Mouse (Mus musculus) hindbrain, postnatal 0 days (tissue): ENCODE data around the gene Fbln1. TPM values are rescaled to one million over a fixed set of nuclear protein-coding genes. Genes with fewer than 3 reads are reported as not detected.

Experiments
- ATAC-seq: fragments of 200-750 bp; cut with Nextera tagmentation; 2 replicates; pipeline ENCODE4 v1.8.0; 2017; ENCODE audit warnings: mild to moderate bottlenecking, moderate TSS enrichment, moderate library complexity
- DNase-seq: peaks from one replicate; pipeline ENCODE4 v3.0.0-alpha.2; 2015; ENCODE audit warnings: low spot score
- H3K27ac ChIP-seq: fragments of 300-500 bp; sonication (generic); 2 replicates; pipeline ENCODE4 v1.5.1; 2014; ENCODE audit warnings: mild to moderate bottlenecking
- H3K27me3 ChIP-seq: fragments of 300-500 bp; sonication (generic); 2 replicates; pipeline ENCODE4 v1.6.1; 2014; ENCODE audit warnings: low read length, mixed read lengths; ENCODE audit not compliant: insufficient read depth
- H3K36me3 ChIP-seq: fragments of 300-500 bp; sonication (generic); 2 replicates; pipeline ENCODE4 v1.6.1; 2014; ENCODE audit warnings: low read length, mixed read lengths; ENCODE audit not compliant: insufficient read depth
- H3K4me1 ChIP-seq: fragments of 300-500 bp; sonication (generic); 2 replicates; pipeline ENCODE4 v1.6.1; 2014; ENCODE audit warnings: antibody characterized with exemption, low read length, mixed read lengths; ENCODE audit not compliant: insufficient read depth
- H3K4me2 ChIP-seq: fragments of 300-500 bp; sonication (generic); 2 replicates; pipeline ENCODE4 v1.6.1; 2014; ENCODE audit warnings: low read depth, mild to moderate bottlenecking, low read length, moderate library complexity, mixed read lengths
- H3K4me3 ChIP-seq: fragments of 300-500 bp; sonication (generic); 2 replicates; pipeline ENCODE4 v1.5.1; 2014; ENCODE audit warnings: low read length
- H3K9ac ChIP-seq: fragments of 300-500 bp; sonication (generic); replicated peaks from 2 replicates; pipeline ENCODE4 v1.6.1; 2014; ENCODE audit warnings: mild to moderate bottlenecking, low read length, moderate library complexity, mixed read lengths
- H3K9me3 ChIP-seq: fragments of 300-500 bp; sonication (generic); 2 replicates; pipeline ENCODE4 v1.6.1; 2016; ENCODE audit warnings: low read length, mixed read lengths
- CTCF ChIP-seq: IDR thresholded peaks from 2 replicates; pipeline ENCODE4 v1.5.1; 2016; ENCODE audit warnings: antibody characterized with exemption, control low read depth, low read depth
- WGBS: fragments of 180-500 bp; shearing (Covaris S2); extraction: QIAGEN DNeasy Blood & Tissue Kit; methylation state at CpG from one replicate; pipeline ENCODE4 v1.1.7; 2014; 5-methylcytosine and 5-hydroxymethylcytosine counted together
- polyA plus RNA-seq: library from polyadenylated mRNA; unstranded; fragments of >200 nt; fragmentation: Nextera tagmentation; extraction: Ambion mirVana; gene quantifications from 2 replicates; pipeline ENCODE4 v1.2.1, GENCODE M21; 2015
- total RNA-seq: library from RNA; depleted of rRNA; stranded (reverse); fragments of >200 nt; gene quantifications from 2 replicates; pipeline ENCODE4 v1.2.3, GENCODE M21; 2014; rRNA removed

Fbln1 gene
- total and polyA plus RNA-seq, 2 experiments from 2014 or later, result 48.3 to 73.9 TPM

DNA sequence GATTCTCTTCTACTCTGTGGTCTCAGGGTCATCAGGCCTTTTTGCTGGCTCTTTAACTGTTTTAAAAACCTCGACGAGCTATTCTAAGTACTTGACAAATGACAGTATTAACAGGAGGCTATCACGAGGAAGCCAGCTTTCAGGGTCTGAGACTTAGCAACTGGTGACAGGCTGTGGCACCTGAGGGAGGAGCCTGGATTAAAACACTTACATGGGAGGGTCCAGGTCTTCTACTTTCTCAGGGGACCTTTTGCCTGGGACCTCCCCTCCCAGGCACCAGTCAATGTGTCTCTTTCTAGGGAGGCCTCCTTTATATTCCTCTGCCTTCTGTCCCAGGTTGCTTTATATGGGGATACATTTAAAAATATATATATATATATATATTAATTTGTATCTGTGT, 128.5 kb downstream of the Fbln1 start:
- ATAC-seq (no peak), DNase-seq (no peak)
- H3K9ac ChIP-seq, result no peak overlapping the region
- no peak for TF ChIP-seq CTCF
- no peak overlapping the region for H3K4me3 ChIP-seq
- H3K4me1 ChIP-seq, result peaks cover 16% of the 10 kb centered on the region
- H3K27ac ChIP-seq, result no peak overlapping the region
- no peaks in the 10 kb centered on the region for H3K27me3 ChIP-seq
- no peaks in the 10 kb centered on the region for H3K36me3 ChIP-seq
- no peaks in the 10 kb centered on the region for H3K9me3 ChIP-seq
- H3K4me2 ChIP-seq, result no peak overlapping the region
- 61% methylated on average over 3 of the region's 3 CpGs for WGBS

DNA sequence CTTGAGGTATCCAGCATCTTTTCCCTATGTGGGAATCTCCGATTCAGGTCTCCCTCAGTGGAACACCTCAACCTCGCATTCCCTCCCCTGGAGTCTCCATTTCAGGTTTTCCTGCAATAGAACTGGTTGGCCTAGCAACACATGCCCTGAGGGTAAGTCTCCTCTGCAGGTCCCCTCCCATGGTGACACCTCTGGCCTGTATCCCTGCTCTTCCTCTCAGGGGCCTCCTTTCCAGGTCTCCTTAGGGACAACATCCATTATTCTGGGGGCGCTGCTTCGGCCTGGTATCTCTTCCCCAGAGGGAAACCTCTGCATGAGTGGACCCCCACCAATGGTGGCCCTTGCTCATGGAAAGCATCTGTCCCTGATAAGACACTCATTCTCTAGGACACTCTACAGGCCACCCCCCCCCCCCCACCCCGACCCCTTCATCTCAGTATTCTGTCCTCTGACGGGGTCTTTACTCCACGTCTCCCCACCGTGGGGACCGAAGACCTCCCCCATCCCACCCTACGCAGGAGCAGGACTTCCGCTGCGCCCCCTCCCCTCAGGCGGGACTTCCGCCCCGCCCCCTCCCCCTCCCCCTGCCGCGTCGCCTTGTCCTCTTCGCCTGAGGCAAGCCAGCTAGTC, 130.0 kb downstream of the Fbln1 start, which contains the start of gene Atxn10:
TSS of gene Atxn10 (plus strand) at position 575 of the 630 bp plus-strand sequence.
- TF ChIP-seq CTCF, result no peak
- peaks cover 16% of the 10 kb centered on the region for H3K4me1 ChIP-seq
- H3K4me3 ChIP-seq, result peak within 1 kb of the TSS; percentile 75
- H3K9ac ChIP-seq, result peak within 1 kb of the TSS; percentile 96
- ATAC-seq, result no peak
- peak within 1 kb of the TSS; percentile 75 for H3K4me2 ChIP-seq
- no peaks in the 10 kb centered on the region for H3K27me3 ChIP-seq
- H3K36me3 ChIP-seq, result no peaks in the 10 kb centered on the region
- H3K9me3 ChIP-seq, result no peaks in the 10 kb centered on the region
- WGBS, result 9% methylated on average over 13 of the region's 19 CpGs
- peak within 1 kb of the TSS; percentile 97 for H3K27ac ChIP-seq
- no peak for DNase-seq

Other genes with a start within 250 kb of the Fbln1 start
- gene 5031439G07Rik, start 217.4 kb upstream of the Fbln1 start, total RNA-seq, result 123 and 127 TPM in 2 replicates
- gene 5031439G07Rik, start 217.4 kb upstream of the Fbln1 start, polyA plus RNA-seq, result 23.0 and 23.6 TPM in 2 replicates
- gene Upk3a, start 188.8 kb upstream of the Fbln1 start, total RNA-seq, result 1.0 and 6.5 TPM in 2 replicates
- gene Upk3a, start 188.8 kb upstream of the Fbln1 start, polyA plus RNA-seq, result 2.2 and 2.6 TPM in 2 replicates
- gene Fam118a, start 177.0 kb upstream of the Fbln1 start, total RNA-seq, result 16.0 and 18.2 TPM in 2 replicates
- gene Fam118a, start 177.0 kb upstream of the Fbln1 start, polyA plus RNA-seq, result 29.0 and 30.3 TPM in 2 replicates
- 0.04 and 5.2 TPM in 2 replicates for gene Smc1b, start 74.0 kb upstream of the Fbln1 start, total RNA-seq
- gene Smc1b, start 74.0 kb upstream of the Fbln1 start, polyA plus RNA-seq, result 0.24 and 0.30 TPM in 2 replicates
- gene Ribc2, start 73.9 kb upstream of the Fbln1 start, total RNA-seq, result 0.90 and 0.94 TPM in 2 replicates
- 0.73 and 0.95 TPM in 2 replicates for gene Ribc2, start 73.9 kb upstream of the Fbln1 start, polyA plus RNA-seq
- 292 and 298 TPM in 2 replicates for gene Atxn10, start 130.3 kb downstream of the Fbln1 start, total RNA-seq
- gene Atxn10, start 130.3 kb downstream of the Fbln1 start, polyA plus RNA-seq, result 485 and 499 TPM in 2 replicates